Mouse (Mus musculus) hematopoietic multipotent progenitor cell, adult 10-12 weeks (in vitro differentiated cells): ENCODE results near the gene Gm8765. TPM values are rescaled to one million over a fixed set of nuclear protein-coding genes. Genes with fewer than 3 reads are reported as not detected.

Source experiments
- polyA plus RNA-seq: library from polyadenylated mRNA; stranded (reverse); fragments of >175 nt; gene quantifications from 2 replicates; pipeline ENCODE4 v1.2.3, GENCODE M21; 2012; ENCODE audit warnings: low replicate concordance

The Gm8765 gene
- 0.13 TPM in 1 of 2 replicates, not detected in the other for polyA plus RNA-seq

GRCm38 (mm10) chr13:50698012-50698411 is at the start of gene Gm8765:
TSS of gene Gm8765 (plus strand) at chr13:50698312.

Other genes starting within 250 kb of the Gm8765 start
- gene Nutm2, start 231.0 kb upstream of the Gm8765 start, polyA plus RNA-seq: not detected in 2 replicates
- not detected in 2 replicates for gene Gm904, start 55.1 kb upstream of the Gm8765 start, polyA plus RNA-seq